Mouse (Mus musculus) c-Kit-negative CD71-positive TER-119-positive erythroid progenitor cells, embryonic 14.5 days (primary cell): ENCODE results near the gene Ddx3x.
"Not testable (repeated sequence)": the region's sequence is repeated elsewhere in the genome, so short reads cannot be mapped to it uniquely, and the experiment has no call there.

Experiments
- DNase-seq: peaks from one replicate; pipeline ENCODE4 v3.0.0-alpha.2; 2013; ENCODE audit warnings: low read depth, low spot score

The Ddx3x gene

GRCm38 (mm10) chrX:13280409-13281328, at the start of gene Ddx3x:
TSS of gene Ddx3x (plus strand) at chrX:13280970.
- DNase-seq: peak; percentile 69

GRCm38 (mm10) chrX:13231243-13231642, 49.5 kb upstream of the Ddx3x start:
- no peak for DNase-seq

GRCm38 (mm10) chrX:13232834-13233233, 47.9 kb upstream of the Ddx3x start:
- not testable (repeated sequence) for DNase-seq

GRCm38 (mm10) chrX:13233631-13234030, 47.1 kb upstream of the Ddx3x start:
- DNase-seq: no peak

- no peak for DNase-seq
Measured at GRCm38 (mm10) chrX:13234709-13235108, 46.1 kb upstream of the Ddx3x start.

- no peak for DNase-seq
Measured at GRCm38 (mm10) chrX:13236100-13236568, 44.6 kb upstream of the Ddx3x start.

GRCm38 (mm10) chrX:13239455-13239854, 41.3 kb upstream of the Ddx3x start:
- no peak for DNase-seq

GRCm38 (mm10) chrX:13240646-13241425, 39.9 kb upstream of the Ddx3x start:
- DNase-seq: no peak

GRCm38 (mm10) chrX:13241426-13242319, 39.1 kb upstream of the Ddx3x start:
- no peak for DNase-seq

GRCm38 (mm10) chrX:13242320-13243096, 38.3 kb upstream of the Ddx3x start:
- no peak for DNase-seq

GRCm38 (mm10) chrX:13243133-13244123, 37.3 kb upstream of the Ddx3x start:
- DNase-seq: no peak

GRCm38 (mm10) chrX:13244588-13244987, 36.2 kb upstream of the Ddx3x start:
- no peak for DNase-seq

GRCm38 (mm10) chrX:13245027-13245426, 35.7 kb upstream of the Ddx3x start:
- DNase-seq: no peak

GRCm38 (mm10) chrX:13251683-13252082, 29.1 kb upstream of the Ddx3x start:
- DNase-seq: no peak

- DNase-seq: no peak
Measured at GRCm38 (mm10) chrX:13254273-13254672, 26.5 kb upstream of the Ddx3x start.

GRCm38 (mm10) chrX:13263356-13263755, 17.4 kb upstream of the Ddx3x start:
- no peak for DNase-seq

- DNase-seq: no peak
Measured at GRCm38 (mm10) chrX:13275519-13276137, 5.1 kb upstream of the Ddx3x start.

- DNase-seq: no peak
Measured at GRCm38 (mm10) chrX:13278996-13279395, 1.8 kb upstream of the Ddx3x start.

- DNase-seq: no peak
Measured at GRCm38 (mm10) chrX:13280037-13280408, 747 bp upstream of the Ddx3x start.
